Mouse (Mus musculus) heart, embryonic 15.5 days (tissue): ENCODE results near the gene Tmem175. TPM values are rescaled to one million over a fixed set of nuclear protein-coding genes. Genes with fewer than 3 reads are reported as not detected.
"Not testable (repeated sequence)": the region's sequence is repeated elsewhere in the genome, so short reads cannot be mapped to it uniquely, and the experiment has no call there.

Source experiments
- ATAC-seq: fragments of 200-750 bp; cut with Nextera tagmentation; replicated peaks from 2 replicates; pipeline ENCODE4 v1.8.0; 2017; ENCODE audit warnings: low read depth, moderate TSS enrichment; ENCODE audit not compliant: insufficient number of reproducible peaks, insufficient read depth, low FRiP score
- H3K27ac ChIP-seq: fragments of 300-500 bp; sonication (generic); 2 replicates; pipeline ENCODE4 v1.5.1; 2015; ENCODE audit warnings: mild to moderate bottlenecking, inconsistent platforms
- H3K27me3 ChIP-seq: fragments of 300-500 bp; sonication (generic); 2 replicates; pipeline ENCODE4 v1.6.1; 2015; ENCODE audit warnings: inconsistent platforms
- H3K36me3 ChIP-seq: fragments of 300-500 bp; sonication (generic); 2 replicates; pipeline ENCODE4 v1.6.1; 2015; ENCODE audit warnings: mild to moderate bottlenecking, inconsistent platforms
- H3K4me1 ChIP-seq: fragments of 300-500 bp; sonication (generic); replicated peaks from 2 replicates; pipeline ENCODE4 v1.6.1; 2015; ENCODE audit warnings: inconsistent platforms
- H3K4me2 ChIP-seq: fragments of 300-500 bp; sonication (generic); 2 replicates; pipeline ENCODE4 v1.6.1; 2015; ENCODE audit warnings: inconsistent platforms, mild to moderate bottlenecking, moderate library complexity
- H3K4me3 ChIP-seq: fragments of 300-500 bp; sonication (generic); 2 replicates; pipeline ENCODE4 v1.5.1; 2015; ENCODE audit warnings: mild to moderate bottlenecking, inconsistent platforms
- H3K9ac ChIP-seq: fragments of 300-500 bp; sonication (generic); 2 replicates; pipeline ENCODE4 v1.6.1; 2015; ENCODE audit warnings: mild to moderate bottlenecking, inconsistent platforms
- H3K9me3 ChIP-seq: fragments of 300-500 bp; sonication (generic); replicated peaks from 2 replicates; pipeline ENCODE4 v1.6.1; 2016; ENCODE audit warnings: inconsistent platforms
- WGBS: fragments of 180-500 bp; shearing (Covaris S2); methylation state at CpG from one replicate; pipeline ENCODE4 v1.1.7; 2015; ENCODE audit warnings: mixed read lengths; 5-methylcytosine and 5-hydroxymethylcytosine counted together
- polyA plus RNA-seq: library from polyadenylated mRNA; unstranded; fragments of >200 nt; fragmentation: Nextera tagmentation; extraction: Ambion mirVana; gene quantifications from 2 replicates; pipeline ENCODE4 v1.2.1, GENCODE M21; 2015

Gene Tmem175
- polyA plus RNA-seq: 14.1 and 18.9 TPM in 2 replicates

DNA sequence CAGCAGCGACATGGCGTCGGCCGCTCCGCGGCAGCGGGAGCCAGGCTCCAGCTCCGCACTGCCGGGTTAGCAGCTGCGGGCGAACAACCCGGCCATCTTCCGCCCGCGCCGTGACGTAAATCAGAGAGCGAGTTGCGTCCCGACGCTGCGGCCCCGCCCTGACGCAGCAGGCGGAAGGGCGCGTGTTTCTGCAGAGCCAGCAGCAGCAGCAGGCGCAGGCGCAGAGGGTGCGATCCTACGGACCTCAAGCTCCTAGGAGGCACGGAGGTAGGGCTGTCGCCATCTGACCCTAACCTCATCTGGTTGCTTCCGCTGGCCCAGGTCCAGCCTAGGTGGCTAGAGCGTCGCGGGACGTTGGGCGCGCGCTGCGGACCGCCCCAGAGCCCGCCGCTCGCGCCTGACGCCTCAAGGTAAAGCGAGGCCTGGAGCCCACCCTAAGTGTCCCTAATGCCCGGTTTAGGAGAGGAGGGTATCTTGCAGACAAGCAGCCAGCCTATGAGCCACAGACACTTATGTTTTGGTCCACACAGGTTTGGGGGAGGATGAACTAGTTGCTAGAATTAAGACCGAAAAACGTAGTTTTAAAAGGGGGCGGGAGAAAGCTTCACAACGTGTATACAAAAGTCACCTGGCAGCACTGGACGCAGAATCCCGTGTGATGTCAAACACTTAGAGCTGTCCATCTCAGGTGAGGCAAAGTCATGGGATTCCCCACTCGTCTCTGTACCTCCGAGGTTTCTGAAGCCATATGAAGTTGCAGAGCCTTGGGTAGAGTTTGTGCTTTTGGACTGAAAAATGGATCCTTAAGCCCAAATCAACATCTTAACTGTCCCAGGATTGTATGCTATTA, at the start of gene Tmem175, which contains the start of gene Gak:
Tmem175 (plus strand) TSS at position 137 of the 850 bp plus-strand sequence.
Gak (minus strand) TSS at position 122 of the 850 bp plus-strand sequence.
- peak; percentile 97 for ATAC-seq
- peak within 1 kb of the TSS; percentile 71 for H3K4me3 ChIP-seq
- H3K9ac ChIP-seq: peak within 1 kb of the TSS; percentile 90
- no peaks in the 10 kb centered on the region for H3K36me3 ChIP-seq
- no peaks in the 10 kb centered on the region for H3K9me3 ChIP-seq
- under 1% methylated on average over 58 of the region's 58 CpGs for WGBS
- H3K4me2 ChIP-seq: peak within 1 kb of the TSS; percentile 75
- H3K4me1 ChIP-seq: peaks cover 25% of the 10 kb centered on the region
- no peaks in the 10 kb centered on the region for H3K27me3 ChIP-seq
- peak within 1 kb of the TSS; percentile 89 for H3K27ac ChIP-seq

DNA sequence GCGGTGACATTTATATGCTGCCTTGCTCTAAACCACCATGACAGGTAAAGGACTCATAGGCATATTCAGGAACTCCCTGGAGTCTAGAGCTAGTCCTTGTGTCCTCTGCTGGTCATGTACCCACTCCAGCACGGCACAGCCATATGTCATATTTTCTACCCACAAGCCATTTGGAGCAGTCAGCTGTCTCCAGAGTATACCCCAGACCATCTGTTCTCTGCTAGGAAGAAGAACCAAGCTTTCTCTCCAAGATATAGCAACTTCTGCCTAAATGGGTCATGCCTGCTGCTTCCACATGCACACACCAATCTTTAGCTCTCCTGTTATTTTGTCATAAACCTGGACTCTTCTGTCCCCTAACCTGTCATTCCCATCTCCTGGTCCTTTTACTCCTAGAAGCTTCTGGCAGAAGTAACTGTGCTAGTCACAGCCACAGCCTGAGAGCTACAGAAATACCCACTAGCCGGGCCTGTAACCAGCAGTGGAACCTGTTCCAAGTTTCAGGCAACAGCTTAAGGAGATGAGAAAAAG, 48.1 kb upstream of the Tmem175 start:
- no peak for ATAC-seq
- no peak overlapping the region for H3K4me3 ChIP-seq
- no peaks in the 10 kb centered on the region for H3K9me3 ChIP-seq
- no peaks in the 10 kb centered on the region for H3K27me3 ChIP-seq
- 91% methylated on average over 3 of the region's 3 CpGs for WGBS
- H3K36me3 ChIP-seq: peaks cover 85% of the 10 kb centered on the region
- no peaks in the 10 kb centered on the region for H3K4me1 ChIP-seq
- H3K9ac ChIP-seq: no peak overlapping the region
- no peak overlapping the region for H3K4me2 ChIP-seq
- H3K27ac ChIP-seq: no peak overlapping the region

DNA sequence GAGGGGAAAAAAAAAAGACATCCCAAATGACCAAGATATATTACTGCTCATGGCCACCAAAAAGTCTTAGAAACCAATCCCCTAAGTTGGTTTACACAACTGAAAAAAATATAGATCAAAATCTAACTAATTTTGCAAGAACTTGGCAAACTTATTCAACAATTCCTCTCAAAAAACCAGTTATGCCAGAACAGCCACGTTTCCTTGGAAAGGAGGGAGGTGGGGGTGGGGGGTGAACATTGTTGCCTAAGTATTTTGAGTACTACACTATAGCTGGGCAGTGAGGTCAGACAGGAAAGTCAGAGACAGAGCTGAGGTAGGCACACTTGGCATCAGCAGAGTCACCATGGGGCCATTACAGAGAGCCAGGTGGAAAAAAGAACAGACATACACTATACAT, 29.6 kb upstream of the Tmem175 start:
- H3K27ac ChIP-seq: no peak overlapping the region
- no peaks in the 10 kb centered on the region for H3K9me3 ChIP-seq
- peaks cover 94% of the 10 kb centered on the region for H3K36me3 ChIP-seq
- WGBS: 73% methylated on average over 1 of the region's 1 CpGs
- H3K4me2 ChIP-seq: no peak overlapping the region
- no peak overlapping the region for H3K9ac ChIP-seq
- no peaks in the 10 kb centered on the region for H3K4me1 ChIP-seq
- H3K27me3 ChIP-seq: no peaks in the 10 kb centered on the region
- no peak for ATAC-seq
- no peak overlapping the region for H3K4me3 ChIP-seq

DNA sequence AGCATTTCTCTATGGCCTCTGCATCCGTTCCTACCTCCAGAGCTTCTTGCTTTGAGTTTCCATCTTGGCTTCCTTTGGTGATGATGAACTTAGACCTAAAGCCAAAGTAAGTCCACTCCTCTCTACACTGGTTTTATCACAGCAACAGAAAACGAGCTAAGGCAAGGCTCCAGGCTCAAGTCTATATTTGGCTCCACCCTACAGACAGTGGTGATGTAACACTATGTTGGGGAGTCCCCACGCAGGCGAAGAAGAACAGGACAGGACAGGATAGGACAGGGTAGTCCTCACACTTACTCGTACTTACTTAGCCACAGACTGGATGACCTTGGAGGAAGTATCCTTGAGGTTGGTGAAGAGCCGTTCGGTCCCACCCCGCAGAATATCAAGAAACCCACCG, 27.0 kb upstream of the Tmem175 start:
- no peak overlapping the region for H3K4me2 ChIP-seq
- 84% methylated on average over 9 of the region's 9 CpGs for WGBS
- ATAC-seq: no peak

DNA sequence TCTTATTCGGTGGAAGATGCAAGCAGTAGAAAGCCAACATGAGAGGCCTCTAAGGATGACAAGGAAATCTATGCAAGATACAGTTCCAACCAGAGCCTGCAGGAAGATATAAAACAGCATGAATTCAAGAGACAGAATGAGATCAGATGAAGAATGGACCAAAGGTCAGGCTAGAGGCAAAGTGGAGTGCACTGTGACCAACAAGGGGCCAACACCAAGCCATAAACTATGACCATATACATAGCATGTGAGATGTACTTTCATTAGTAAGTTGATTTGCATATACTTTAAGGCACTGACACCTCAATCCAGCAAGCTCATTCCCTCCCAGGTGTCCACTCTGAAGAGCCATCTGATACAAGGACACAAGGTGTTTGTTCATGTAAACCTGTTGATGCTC, 19.1 kb upstream of the Tmem175 start:
- no peaks in the 10 kb centered on the region for H3K4me1 ChIP-seq
- no peaks in the 10 kb centered on the region for H3K9me3 ChIP-seq
- no peak overlapping the region for H3K4me2 ChIP-seq
- no peak overlapping the region for H3K27ac ChIP-seq
- WGBS: 95% methylated on average over 1 of the region's 1 CpGs
- H3K27me3 ChIP-seq: no peaks in the 10 kb centered on the region
- H3K9ac ChIP-seq: no peak overlapping the region
- H3K36me3 ChIP-seq: peaks cover 87% of the 10 kb centered on the region
- no peak overlapping the region for H3K4me3 ChIP-seq
- no peak for ATAC-seq

More for the DNA sequence above, 27.0 kb upstream of the Tmem175 start:
- H3K36me3 ChIP-seq: peaks cover 94% of the 10 kb centered on the region
- no peaks in the 10 kb centered on the region for H3K4me1 ChIP-seq
- no peaks in the 10 kb centered on the region for H3K9me3 ChIP-seq
- no peak overlapping the region for H3K4me3 ChIP-seq
- H3K9ac ChIP-seq: no peak overlapping the region
- no peaks in the 10 kb centered on the region for H3K27me3 ChIP-seq
- H3K27ac ChIP-seq: no peak overlapping the region

DNA sequence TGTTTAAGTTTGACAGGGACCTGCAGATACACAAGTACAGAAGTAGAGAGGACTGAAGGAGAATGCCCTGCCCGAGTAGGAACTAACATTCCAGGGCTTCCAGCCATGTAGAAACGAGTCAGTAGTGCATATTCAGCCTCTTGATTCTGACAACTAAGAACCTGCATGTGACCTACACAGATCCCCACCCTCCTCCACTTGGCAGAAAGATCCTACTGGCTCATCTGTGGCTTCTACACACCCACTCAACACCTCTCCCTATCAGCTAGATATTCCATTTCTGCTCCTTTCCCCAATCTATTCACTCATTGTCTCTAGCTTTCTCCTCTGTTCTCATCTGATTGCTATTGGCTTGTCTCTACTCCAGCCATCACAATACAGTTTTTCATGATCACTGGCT, 7.7 kb upstream of the Tmem175 start:
- peaks cover 39% of the 10 kb centered on the region for H3K36me3 ChIP-seq
- H3K4me2 ChIP-seq: no peak overlapping the region
- no peak overlapping the region for H3K4me3 ChIP-seq
- H3K9me3 ChIP-seq: no peaks in the 10 kb centered on the region
- peaks cover 10% of the 10 kb centered on the region for H3K4me1 ChIP-seq
- ATAC-seq: no peak; the same call in 1 of the 2 replicates
- H3K9ac ChIP-seq: no peak overlapping the region
- no peaks in the 10 kb centered on the region for H3K27me3 ChIP-seq
- WGBS: 39% methylated on average over 2 of the region's 2 CpGs
- peak overlapping the region; percentile 45 for H3K27ac ChIP-seq

DNA sequence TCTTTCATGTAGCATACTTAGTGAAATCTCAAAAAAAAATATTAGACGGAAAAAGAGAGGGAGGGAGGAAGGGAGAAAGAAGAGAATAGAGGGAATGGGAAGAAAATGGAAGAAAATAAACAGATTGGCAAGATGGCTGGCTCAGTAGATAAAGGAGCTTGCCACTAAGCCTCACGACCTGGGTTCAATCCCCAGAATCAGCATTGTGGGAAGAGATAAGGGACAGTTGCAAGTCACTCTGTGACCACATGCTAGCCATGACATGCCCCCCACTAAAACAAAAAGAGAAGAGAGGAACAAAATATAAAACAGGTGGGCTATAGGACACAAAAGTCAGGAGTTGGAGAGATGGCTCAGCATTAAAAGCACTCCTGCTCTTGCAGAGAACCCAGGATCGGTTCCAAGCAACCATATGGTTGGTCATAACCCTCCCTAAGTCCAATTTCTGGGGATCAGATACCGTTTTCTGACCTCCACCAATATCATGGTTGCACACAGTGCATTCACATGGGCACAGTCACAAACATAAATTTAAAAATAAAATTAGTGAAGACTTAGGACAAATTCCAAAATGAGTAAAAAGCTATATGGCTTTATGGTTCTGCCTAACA, 3.4 kb upstream of the Tmem175 start:
- no peak for ATAC-seq
- Histone ChIP-seq H3K9me3 (no peaks in the 10 kb centered on the region), H3K4me2 (no peak overlapping the region), H3K36me3 (peaks cover 29% of the 10 kb centered on the region), H3K9ac (no peak overlapping the region), H3K27me3 (no peaks in the 10 kb centered on the region), H3K27ac (no peak overlapping the region), H3K4me1 (peaks cover 35% of the 10 kb centered on the region), H3K4me3 (no peak overlapping the region)
- 75% methylated on average over 4 of the region's 4 CpGs for WGBS

DNA sequence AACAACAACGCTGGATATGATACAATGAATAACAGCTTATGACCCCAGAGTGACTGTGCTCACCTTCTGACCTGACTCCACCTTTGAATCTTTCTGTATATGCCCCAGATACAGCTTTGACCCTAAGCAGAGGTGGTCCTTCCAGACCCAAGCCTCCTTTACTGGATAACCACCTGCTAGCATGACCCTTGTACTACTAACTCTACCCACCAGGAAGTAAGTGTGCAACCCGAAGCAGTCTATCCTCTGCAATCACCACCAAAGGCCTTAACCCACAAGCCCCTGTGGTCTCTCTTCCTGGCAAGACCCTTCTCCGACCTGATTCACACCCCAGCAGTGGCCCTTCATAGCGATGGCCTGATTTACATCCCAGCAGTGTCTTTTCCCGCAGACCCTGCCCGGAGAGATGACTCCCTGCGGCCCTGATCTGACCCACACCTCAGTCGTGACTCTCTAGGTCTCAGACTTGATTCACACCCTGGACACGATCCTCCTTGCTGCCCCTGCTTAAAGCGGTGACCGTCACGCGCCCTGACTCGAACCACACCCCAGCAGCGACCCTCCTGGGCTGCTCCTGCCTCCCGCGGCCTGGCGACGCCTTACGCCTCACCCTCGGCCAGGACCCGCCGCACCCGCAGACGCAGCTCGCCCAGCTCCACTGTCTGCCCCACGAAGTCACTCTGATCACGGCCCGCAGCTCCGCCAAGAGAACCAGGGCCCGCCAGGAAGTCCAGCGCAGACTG, 508 bp upstream of the Tmem175 start:
- Histone ChIP-seq H3K36me3 (peaks cover 7% of the 10 kb centered on the region), H3K4me3 (peak overlapping the region; percentile 71), H3K27me3 (no peaks in the 10 kb centered on the region), H3K27ac (peak overlapping the region; percentile 89), H3K9me3 (no peaks in the 10 kb centered on the region), H3K4me1 (peaks cover 25% of the 10 kb centered on the region), H3K4me2 (peak overlapping the region; percentile 75), H3K9ac (peak overlapping the region; percentile 90)
- WGBS: under 1% methylated on average over 32 of the region's 32 CpGs
- peak; percentile 81 for ATAC-seq

DNA sequence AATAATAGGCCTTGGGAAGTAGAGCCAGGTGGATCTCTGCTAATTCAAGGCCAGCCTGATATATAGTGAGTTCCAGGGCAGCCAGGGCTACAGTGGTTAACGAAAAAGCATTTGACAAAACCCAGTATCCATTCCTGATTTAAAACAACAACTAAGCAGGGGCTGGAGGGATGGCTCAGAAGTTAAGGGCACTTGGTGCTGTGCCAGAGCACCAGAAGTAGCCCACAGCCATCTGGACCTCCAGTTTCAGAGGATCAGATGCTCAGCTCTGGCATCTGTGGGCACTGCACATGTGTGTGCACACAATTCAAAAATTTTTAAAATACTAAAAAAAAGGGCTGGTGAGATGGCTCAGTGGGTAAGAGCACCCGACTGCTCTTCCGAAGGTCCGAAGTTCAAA, 4.1 kb downstream of the Tmem175 start:
- 84% methylated on average over 4 of the region's 4 CpGs for WGBS
- H3K36me3 ChIP-seq: no peaks in the 10 kb centered on the region
- no peak for ATAC-seq
- H3K9me3 ChIP-seq: no peaks in the 10 kb centered on the region
- no peak overlapping the region for H3K4me3 ChIP-seq
- H3K9ac ChIP-seq: no peak overlapping the region
- H3K27ac ChIP-seq: no peak overlapping the region
- no peak overlapping the region for H3K4me2 ChIP-seq
- no peaks in the 10 kb centered on the region for H3K27me3 ChIP-seq
- peaks cover 10% of the 10 kb centered on the region for H3K4me1 ChIP-seq

DNA sequence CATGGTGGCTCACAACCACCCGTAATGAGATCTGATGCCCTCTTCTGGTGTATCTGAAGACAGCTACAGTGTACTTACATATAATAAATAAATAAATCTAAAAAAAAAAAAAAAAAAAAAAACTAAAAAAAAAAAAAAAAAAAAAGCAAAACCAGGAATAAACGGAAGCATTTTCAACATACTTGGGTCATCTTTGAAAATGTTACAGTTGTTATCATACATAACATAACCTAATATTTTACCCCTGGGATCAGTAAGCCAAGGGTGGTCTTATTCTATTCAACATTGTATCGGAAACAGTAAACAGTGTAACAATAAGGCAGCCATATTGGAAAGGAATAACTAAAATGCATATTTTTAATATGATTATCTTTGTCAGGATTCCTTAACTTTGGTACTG, 4.5 kb downstream of the Tmem175 start:
- not testable (repeated sequence) for H3K4me3 ChIP-seq, H3K4me2 ChIP-seq, ATAC-seq, H3K9ac ChIP-seq, H3K27me3 ChIP-seq, H3K9me3 ChIP-seq, H3K36me3 ChIP-seq, H3K27ac ChIP-seq, H3K4me1 ChIP-seq
- WGBS: 78% methylated on average over 3 of the region's 3 CpGs

DNA sequence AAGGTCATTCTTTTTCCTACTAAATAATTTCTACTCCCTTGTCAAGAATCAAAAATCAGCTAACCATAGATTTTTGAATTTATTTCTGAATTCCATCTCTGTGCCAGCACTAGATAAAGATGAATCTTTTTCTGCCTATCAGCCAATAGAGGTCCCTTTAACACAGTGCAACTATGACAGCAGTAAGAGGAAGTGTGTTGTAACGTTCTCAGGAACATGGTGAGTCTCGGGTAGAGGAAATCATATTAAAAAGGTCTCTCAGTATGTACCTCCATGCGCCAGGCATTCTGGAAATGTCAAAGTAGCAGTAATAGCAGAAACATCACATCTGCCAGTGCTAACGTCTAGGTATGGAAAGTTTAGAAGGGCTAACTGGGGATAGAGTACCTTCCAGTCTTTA, 6.6 kb downstream of the Tmem175 start:
- Histone ChIP-seq H3K4me1 (no peaks in the 10 kb centered on the region), H3K36me3 (no peaks in the 10 kb centered on the region), H3K9me3 (no peaks in the 10 kb centered on the region), H3K4me3 (no peak overlapping the region), H3K27ac (no peak overlapping the region), H3K9ac (no peak overlapping the region), H3K27me3 (no peaks in the 10 kb centered on the region), H3K4me2 (no peak overlapping the region)
- 70% methylated on average over 4 of the region's 4 CpGs for WGBS
- ATAC-seq: no peak
